Mouse (Mus musculus) heart, adult 8-10 months (tissue): ENCODE measurements around the gene Gm11060. TPM values are rescaled to one million over a fixed set of nuclear protein-coding genes. Genes with fewer than 3 reads are reported as not detected.

Source experiments
- DNase-seq: peaks from one replicate; pipeline ENCODE4 v3.0.0; 2022; ENCODE audit warnings: low spot score
- total RNA-seq, 4 experiments: library from RNA; stranded (reverse); gene quantifications; 2 replicates each; pipeline ENCODE4 v1.2.4; 2022

Gene Gm11060
- not detected for total RNA-seq

DNA sequence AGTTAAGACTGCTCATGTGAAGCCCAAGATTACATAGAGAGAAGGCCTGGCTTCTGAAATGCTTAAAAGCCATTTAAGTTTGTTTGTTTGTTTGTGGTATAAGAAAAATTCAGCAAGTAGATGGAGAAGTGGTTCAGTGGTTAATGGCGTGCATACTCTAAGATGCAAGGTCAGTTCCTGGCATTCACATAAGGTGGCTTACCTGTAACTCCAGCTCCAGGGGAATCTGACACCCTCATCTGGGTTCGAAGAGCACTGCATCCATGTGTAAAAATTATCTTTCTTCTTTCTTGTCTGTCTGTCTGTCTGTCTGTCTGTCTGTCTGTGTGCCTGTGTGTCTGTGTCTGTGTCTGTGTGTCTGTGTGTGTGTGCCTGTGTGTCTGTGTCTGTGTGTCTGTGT is at the start of gene Gm11060:
Gm11060 (plus strand) TSS at position 301 of the 400 bp plus-strand sequence.
- no peak for DNase-seq

DNA sequence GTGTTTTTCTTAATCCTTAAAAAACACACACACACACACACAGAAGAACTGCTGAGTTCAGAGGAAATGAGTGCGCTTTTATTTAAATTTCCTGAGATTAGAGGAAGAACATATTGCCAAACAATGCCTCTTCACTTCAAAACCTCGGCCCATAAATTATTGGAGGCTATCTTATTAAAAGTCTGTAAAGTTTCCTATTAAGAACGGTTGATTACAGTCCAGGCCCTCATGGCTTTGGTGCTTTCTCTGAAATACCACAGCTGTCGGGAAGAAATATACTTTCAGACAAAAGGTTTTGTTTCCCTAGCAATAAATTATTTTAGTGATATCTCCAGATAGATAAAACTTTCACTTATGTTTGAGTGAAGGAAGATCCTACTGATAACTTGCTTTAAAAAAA is 48.7 kb upstream of the Gm11060 start:
- DNase-seq: no peak

DNA sequence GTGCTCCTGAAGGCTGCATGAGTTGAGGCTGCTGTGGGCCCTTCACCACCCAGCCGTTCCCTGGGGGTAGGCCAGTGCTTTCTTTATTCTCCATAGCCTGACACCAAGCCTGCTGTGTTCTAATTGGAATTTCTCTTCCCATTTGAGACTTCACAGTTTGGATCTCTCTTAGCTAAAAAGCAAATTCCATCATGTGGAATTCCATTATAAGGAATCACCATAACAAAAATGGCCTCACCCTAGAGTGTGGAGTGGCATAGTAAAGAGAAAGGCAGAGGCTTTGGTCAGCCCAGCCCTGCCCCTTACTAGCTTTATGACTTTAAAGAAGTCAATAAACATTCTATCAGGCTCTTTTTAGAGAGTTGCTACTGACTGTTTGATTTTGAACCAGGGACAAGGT is 43.5 kb upstream of the Gm11060 start:
- DNase-seq: no peak

DNA sequence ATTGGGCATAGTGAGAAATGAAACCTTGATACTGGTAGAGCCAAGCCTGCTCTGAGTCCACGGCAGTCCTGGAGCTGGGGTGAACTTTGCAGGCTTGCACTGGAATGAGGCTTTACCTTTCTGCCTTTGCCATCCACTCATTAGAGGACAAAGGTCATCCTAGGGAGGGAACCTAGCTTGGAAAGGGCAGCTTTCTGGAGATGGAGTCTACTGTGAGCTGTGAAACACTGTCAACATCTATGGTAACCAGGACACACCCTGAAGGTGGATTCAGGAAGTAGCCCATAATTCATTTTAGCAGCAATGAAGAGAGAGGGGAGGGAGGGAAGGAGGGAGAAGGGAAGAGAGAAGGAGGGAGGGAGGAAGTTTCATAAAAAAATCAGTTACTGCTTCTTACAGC is 36.3 kb upstream of the Gm11060 start:
- no peak for DNase-seq

DNA sequence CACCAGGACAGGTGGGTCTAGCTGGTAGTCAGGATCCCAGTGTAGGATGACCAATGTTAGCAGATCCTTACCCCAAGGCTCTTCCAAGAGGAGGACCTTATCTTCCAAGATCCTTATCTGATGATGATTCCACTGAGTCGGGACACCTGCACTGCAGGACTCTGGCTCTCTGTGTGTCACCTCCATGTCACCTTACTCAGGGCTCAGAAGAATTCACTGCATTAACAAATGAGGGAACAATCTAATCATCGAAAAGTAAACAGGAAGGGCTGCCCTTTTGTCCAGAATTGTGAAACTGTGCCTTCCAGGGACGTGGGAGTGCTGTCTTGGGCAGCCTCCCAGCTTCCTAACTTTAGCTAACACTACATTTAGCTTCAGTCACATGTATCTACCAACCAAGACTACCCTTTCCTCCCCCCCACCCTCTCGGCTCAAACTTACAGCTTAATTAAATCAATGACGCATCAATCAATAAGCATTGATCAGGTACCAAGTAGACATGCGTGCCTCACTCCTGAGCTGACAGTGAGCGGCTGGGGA is 33.2 kb upstream of the Gm11060 start:
- DNase-seq: no peak

DNA sequence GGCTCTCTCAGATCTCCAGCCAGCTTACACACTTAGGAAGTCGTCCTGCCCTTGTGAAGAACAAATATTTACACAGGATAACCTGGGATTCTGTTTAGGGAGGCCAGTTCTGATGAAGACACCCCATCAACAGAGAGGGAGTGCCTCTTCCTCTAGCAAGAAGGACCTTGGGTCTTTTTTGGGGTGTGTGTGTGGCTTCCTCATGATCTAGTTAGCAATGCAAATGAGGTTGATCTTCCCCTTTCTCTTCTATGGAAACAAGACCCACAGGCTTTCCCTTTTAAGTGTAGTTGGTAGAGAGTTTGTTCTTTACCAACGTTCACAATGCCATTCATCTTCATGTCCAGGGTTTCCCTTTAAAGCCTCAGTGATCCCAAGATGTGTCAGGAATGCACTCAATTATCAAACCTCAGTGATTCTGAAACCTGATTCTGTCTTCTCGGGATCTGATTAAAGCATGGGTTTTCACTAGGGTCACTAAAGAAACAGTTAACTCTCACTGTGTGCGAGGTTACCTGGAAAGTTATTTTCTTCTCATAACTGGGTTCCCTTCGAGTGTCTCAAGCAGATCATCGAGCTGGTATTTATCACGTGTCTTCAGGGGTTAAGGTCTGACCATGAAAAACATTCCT is 29.0 kb upstream of the Gm11060 start:
- no peak for DNase-seq

DNA sequence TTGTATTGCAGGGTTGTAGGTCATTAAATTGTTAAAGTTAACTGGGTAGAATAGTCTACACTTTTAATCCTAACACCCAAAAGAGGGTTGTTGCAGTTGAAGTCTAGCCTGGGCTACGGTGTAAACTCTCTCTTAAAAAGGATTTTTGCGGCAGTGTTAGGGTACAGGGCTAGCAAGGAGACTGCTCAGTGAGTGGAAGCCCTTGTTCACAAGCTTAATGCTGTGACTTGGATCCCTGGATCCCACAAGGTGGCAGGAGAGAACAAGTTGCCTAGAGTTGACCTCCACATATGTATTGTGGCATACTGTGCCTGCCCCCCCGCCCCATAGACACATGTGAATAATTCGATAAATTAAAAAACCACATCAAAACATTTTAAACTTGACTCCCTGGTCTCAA is 19.3 kb upstream of the Gm11060 start:
- no peak for DNase-seq

DNA sequence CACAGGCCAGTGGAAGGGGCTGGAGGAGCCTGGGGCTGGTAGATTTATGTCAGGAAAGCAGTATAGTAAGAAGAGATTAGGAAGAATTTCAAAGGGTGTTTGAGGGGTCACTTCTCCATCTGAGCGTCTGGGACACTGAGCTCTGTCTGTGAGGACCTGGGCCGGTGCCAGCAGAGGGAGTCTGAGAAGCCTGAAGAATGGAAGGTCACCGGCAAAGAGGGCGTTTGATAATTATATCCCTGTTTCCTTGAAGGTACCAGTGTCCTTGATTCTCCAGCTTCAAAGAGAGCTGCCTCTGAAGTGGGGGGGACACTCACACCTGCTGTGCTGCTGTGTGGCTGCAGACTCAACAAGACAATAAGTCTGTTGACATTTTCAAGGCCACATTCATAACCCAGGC is 17.6 kb upstream of the Gm11060 start:
- DNase-seq: no peak

DNA sequence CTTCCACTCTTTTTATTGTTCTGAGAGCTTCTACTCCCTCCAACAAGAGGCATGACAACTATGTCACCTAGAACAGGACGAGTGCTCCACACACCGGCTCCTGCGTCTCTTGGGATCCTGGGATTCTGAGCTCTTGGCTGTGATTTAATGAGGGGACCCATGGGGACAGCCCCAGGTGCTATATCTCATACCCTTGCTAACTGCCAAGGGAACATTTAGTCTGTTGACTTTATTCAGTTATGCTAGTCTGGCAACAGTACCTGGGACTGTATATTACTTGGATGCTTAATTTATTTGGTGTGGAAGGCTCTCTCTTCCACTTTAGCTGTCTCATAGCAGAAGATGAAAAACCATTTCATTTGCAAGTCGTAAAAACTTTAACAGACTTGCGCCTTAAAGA is 16.0 kb upstream of the Gm11060 start:
- no peak for DNase-seq

DNA sequence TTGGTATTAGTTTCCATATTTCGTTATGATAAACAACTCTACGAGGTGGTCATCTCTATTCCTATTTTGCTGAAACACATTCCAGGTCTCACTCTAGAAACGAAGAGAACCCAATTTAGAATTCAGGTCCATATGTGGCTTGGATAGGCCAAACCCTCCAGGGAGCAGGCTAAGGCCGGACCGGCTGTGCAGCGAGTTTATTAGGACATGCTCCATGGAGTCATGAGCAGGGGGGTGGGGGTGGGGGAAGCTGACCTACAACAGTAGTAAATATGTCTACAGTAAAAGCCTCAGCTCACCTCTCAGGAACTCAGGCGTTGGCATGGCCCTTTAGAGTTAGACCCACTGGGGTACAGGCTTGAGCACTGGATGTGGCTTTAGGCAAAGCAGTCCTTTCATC is 14.7 kb upstream of the Gm11060 start:
- DNase-seq: no peak

DNA sequence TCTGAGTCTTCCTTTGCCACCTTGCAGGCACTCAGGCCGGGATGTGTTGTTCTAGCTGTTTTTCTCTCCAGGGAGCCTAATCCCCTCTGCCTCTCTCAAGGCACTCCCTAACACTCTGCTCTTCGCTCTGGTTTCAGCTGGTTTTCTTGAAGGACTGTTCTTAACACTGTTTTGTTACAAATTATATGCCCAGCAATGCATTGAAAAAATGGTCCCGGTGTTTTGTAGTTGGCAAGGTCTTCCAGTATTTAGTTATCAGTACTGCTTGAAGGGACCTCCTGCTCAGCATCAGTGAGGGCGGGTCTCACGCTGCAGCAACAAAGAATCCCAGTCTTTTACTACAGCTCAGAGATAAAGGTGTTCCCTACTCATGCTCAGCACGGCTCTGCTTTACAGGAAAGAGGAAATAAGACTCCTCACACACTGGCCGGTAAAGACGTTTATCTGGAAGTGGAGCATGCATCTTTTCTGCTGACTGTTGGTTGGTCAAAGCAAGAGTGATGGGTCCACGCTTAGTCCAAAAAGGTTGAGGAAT is 9.5 kb upstream of the Gm11060 start:
- DNase-seq: no peak

DNA sequence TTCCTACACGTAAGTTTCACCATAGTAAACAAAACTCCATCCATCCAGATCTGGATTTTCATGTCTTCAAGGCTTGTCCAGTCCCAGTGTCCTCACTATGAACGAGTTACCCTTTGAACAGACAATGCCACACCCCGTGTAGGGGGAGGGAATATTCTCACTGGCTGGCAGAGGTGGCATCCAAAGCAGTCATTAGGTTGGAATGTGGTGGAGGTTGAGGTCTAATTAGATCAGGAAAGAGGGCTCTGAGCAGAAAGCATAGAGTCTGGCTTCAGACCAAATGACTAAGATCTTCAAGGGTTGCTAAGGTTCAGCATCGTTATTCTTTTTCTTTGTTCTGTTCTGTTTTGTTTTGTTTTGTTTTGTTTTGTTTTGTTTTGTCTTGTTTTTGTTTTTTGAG is 7.8 kb upstream of the Gm11060 start:
- no peak for DNase-seq

DNA sequence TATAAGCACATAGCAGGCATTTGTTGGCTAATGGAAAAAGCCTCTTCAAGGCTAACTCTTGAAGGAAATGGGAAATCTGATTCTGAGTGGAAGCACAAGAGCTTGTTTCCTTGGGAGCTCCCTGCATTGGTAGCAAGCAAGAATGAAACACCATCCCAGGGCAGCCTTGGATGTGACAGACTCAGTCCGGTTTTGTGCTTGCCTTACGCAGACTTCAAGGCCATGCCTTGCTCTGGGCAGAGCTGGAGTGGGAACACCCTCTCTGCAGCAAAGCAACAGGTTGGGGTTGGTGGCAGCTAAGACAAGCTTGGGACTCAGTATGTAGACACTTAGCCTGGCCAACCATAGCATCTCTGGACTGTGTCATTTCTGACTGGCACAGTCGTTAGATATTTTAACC is 5.7 kb upstream of the Gm11060 start:
- no peak for DNase-seq

DNA sequence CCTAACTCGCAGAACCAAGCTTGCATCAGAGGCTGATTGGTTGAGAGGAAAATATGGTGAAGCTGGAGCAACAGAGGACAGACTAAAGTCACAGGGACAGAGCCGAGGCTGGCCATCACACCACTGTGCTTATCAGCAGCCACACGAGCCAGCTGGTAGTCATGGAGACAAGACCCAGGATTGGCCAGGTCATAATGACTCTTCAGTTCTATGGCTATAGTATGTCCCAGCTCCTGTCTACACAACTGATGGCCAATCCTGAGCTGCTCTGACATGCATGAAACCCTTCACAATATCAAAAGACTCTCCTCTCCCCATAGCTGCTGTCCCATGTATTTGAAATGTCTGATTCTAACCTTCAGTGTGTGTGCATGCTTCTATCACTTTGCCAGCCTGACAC is 3.8 kb upstream of the Gm11060 start:
- DNase-seq: no peak

DNA sequence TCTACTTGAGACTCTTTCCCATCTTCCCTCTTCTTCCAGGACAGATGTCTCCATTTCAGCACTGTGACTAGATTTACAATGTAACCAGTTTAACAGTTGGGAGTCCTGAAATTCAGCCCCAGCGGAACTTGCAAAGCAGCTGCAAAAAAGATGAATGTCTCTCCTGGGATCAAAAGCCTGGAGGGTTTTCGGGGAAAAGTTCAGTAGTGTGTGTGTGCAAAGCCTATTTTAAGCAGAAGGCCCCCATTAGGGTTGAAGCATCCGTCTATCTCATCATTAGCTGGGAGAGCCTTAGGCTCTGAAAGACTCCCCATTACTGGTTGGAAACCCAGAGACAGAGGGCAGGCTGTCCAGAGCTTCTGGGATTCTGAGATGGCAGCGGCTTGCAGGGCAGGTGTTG is 2.7 kb upstream of the Gm11060 start:
- no peak for DNase-seq

DNA sequence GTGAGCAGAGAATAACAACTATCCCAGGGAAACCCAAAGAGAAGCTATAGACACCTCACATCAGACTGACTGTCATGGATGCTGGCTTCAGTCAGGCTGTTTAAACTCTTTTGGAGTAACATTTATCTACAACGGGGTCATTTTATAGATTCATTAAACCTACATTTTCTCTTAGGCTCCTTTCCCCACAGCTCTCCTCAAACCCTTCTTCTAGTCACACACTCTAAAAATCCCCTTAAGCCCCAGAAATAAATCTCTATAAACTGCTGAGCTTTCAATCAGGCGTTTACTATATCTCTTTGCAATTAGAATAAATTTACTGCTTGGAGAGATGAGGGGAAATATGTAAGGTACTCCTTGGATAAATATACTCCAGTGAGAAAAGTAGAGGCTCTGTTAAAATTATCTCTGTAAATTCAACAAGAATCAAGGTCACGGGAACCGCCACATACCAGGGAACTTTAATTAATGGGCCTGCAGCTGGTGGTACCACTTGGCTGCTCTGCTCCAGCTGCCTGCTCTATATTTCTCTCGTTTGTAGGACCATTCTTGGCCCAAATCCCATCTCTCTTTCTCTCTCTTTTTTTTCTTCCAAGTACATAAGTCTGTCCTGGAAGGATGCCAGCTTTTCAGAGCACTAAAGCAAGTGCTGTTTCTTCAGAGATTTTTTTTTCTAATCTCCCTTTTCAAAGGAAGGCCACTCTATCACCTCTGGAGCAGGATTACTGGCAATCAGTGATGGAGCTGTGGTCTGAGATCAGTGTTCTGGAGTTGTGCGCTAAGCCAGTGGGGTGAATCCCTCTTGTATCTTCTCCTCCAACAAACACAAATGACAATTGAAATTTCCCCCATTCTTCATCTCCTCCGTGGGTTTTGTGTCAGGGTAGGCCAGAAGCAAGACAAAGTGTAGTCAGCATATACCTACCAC is 2.0 kb upstream of the Gm11060 start:
- no peak for DNase-seq

DNA sequence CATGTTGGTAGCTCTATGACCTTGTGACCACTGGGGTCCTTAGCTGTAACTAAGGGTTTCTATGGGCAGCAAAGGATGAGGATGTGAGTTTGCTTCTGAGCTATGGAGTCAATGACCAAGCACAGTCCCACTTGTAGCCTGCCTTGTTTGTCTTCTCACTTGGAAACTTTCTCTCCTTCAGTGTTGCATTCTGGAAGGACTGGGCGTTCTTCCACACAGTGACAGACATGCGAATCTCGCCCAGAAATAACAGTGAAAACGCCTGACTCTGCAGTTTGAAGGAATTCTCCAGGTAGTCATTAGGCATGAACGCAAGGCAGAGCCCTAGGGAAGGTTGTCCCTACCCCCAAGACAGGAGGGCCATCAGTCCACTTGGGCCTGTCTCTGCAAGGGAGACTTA is 827 bp upstream of the Gm11060 start:
- DNase-seq: peak; percentile 16

DNA sequence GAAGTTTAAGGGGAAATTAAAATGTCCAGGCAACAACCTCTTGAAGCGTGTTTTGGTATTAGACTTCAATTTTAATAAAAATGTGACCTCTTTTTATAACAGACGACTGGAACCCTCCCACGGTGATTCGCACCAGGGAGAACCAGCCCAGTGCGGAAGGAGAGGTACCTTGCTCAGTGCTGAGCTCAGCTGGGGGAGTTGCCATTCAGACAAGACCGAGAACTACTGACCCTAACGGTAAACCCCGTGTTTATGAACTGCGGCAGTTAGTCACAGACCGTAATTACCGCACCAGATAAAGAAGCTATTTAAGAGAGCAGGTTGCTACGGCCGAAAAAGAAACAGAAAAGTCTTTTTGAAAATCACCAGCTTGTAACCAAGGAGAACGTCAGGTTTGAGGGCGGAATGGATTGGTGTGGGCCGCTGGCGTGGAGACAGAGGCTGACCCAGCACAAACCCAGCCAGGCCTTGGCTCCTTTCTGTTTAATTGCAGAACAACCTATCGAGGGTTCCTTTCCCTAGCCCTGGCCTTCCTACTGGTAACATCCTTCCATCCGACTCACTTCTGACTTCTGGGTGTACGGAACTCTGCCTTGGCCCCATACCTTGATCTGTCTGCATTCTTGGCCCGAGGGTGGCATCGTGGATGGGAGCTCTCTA is 5.6 kb downstream of the Gm11060 start:
- DNase-seq: no peak

DNA sequence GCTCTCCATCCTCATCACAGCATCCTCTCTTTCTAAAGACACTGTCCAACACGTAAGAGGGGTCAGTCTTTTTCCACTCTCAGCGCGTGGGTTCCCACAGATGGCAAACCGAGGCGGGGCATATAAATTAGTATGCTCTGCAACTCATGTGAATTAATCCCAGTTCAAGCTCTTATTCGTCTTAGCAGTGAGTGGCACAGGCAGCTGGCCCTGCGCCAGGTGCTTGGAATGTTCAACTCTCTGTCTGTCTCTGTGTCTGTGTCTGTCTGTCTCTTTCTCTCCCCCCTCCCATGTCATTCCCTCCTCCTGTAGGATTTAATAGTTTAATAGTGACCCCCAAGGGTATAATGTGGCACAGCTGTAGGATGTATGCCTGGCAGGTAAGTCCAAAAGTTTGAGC is 7.6 kb downstream of the Gm11060 start:
- no peak for DNase-seq

DNA sequence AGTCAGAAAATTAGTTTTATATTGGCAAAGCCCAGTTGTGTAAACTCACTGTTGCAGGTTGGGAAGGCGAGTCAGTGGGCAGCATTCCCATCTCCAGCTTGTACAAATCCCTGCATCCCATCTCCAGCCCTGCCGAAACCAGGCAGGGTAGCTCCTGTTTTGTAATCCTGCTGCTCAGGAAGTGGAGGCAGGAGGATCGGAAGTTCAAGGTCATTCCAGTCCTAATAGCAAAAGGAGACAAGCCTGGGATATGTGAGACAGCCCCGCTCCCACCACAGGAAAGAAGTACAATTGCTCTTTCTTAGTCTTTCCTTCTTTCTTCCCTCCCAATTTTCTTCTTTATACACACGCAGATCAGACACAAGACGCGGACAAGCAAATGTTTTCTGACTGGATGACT is 8.7 kb downstream of the Gm11060 start:
- no peak for DNase-seq

DNA sequence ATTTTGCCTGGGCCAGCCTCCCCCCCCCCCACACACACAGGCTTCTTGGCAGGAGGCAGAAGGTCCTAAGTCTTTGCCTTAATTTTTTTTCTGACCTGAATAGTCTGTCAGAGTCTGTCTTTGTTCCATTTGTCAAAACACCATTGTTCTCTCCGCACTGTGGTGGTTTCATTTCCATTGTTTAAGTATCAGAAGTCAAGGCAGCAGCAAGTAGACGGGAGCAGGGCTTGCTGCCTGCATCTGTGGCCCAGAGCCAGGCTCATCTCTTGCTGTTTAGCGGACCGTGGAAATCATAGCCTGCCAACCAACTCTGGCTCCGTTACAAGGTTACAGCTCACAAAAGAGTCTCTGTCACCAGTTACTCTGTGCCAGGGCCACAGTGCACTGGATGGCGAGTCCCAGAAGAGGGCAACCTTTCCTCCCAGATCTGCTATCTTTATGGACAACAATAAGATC is 16.9 kb downstream of the Gm11060 start:
- DNase-seq: peak; percentile 68

DNA sequence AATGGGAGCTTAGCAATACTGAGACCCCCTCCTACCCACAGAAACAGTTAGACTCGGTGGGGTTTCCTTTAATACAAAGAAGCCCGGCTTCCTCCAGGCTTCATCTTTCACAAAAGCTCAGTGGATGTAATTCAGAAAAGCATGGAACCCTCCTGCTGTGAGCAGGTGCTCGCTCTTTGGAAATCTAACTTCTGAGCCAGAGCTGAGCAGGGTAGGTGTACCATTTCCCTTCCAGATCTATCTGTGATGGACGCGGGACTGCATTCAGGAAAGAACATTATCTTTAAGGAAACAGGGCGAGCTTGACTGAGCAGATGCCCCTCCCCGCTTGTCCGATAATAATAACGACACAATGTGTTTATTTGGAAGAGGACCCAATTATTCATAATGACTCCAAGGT is 22.3 kb downstream of the Gm11060 start:
- DNase-seq: no peak
